Mouse (Mus musculus) heart, embryonic 11.5 days (tissue): ENCODE measurements around the gene Gpat3. TPM values are rescaled to one million over a fixed set of nuclear protein-coding genes. Genes with fewer than 3 reads are reported as not detected.
A peak's percentile ranks its signal among the peaks of the same experiment; 100 is the strongest.

Experiments
- ATAC-seq: fragments of 200-750 bp; cut with Nextera tagmentation; replicated peaks from 2 replicates; pipeline ENCODE4 v1.8.0; 2017; ENCODE audit warnings: moderate library complexity; ENCODE audit not compliant: insufficient number of reproducible peaks, low FRiP score, low TSS enrichment
- H3K27ac ChIP-seq: fragments of 300-500 bp; sonication (generic); 2 replicates; pipeline ENCODE4 v1.5.1; 2014; ENCODE audit warnings: mild to moderate bottlenecking, low read depth, low read length
- H3K27me3 ChIP-seq: fragments of 300-500 bp; sonication (generic); 2 replicates; pipeline ENCODE4 v1.6.1; 2014; ENCODE audit warnings: mild to moderate bottlenecking, low read length, mixed read lengths; ENCODE audit not compliant: control insufficient read depth, insufficient read depth
- H3K36me3 ChIP-seq: fragments of 300-500 bp; sonication (generic); 2 replicates; pipeline ENCODE4 v1.6.1; 2014; ENCODE audit warnings: mild to moderate bottlenecking, low read length, moderate library complexity, mixed read lengths; ENCODE audit not compliant: control insufficient read depth, insufficient read depth
- H3K4me1 ChIP-seq: fragments of 300-500 bp; sonication (generic); 2 replicates; pipeline ENCODE4 v1.6.1; 2014; ENCODE audit warnings: low read length; ENCODE audit not compliant: control insufficient read depth, insufficient read depth
- H3K4me2 ChIP-seq: fragments of 300-500 bp; sonication (generic); 2 replicates; pipeline ENCODE4 v1.6.1; 2014; ENCODE audit warnings: mild to moderate bottlenecking, moderate library complexity
- H3K4me3 ChIP-seq: fragments of 300-500 bp; sonication (generic); 2 replicates; pipeline ENCODE4 v1.5.1; 2014; ENCODE audit warnings: low read depth, low read length
- H3K9ac ChIP-seq: fragments of 300-500 bp; sonication (generic); 2 replicates; pipeline ENCODE4 v1.6.1; 2014; ENCODE audit warnings: mild to moderate bottlenecking, low read depth, low read length, moderate library complexity
- H3K9me3 ChIP-seq: fragments of 300-500 bp; sonication (generic); replicated peaks from 2 replicates; pipeline ENCODE4 v1.6.1; 2016; ENCODE audit warnings: low read length; ENCODE audit not compliant: control insufficient read depth
- WGBS: fragments of 180-500 bp; shearing (Covaris S2); extraction: QIAGEN DNeasy Blood & Tissue Kit; methylation state at CpG from one replicate; pipeline ENCODE4 v1.1.7; 2014; ENCODE audit not compliant: insufficient replicate concordance; 5-methylcytosine and 5-hydroxymethylcytosine counted together
- polyA plus RNA-seq: library from polyadenylated mRNA; unstranded; fragments of >200 nt; fragmentation: Nextera tagmentation; extraction: Ambion mirVana; gene quantifications from 2 replicates; pipeline ENCODE4 v1.2.1, GENCODE M21; 2014

Gpat3 gene
- 6.9 and 7.4 TPM in 2 replicates for polyA plus RNA-seq

GRCm38 (mm10) chr5:100845485-100845847 lies at the start of gene Gpat3:
Gene Gpat3 (plus strand): TSS chr5:100845713.
- Histone ChIP-seq H3K36me3 (no peaks in the 10 kb centered on the region), H3K4me1 (peaks cover 4% of the 10 kb centered on the region; the same call in 1 of the 2 replicates), H3K9me3 (peaks cover 4% of the 10 kb centered on the region; the same call in 1 of the 2 replicates), H3K4me2 (peak within 1 kb of the TSS; percentile 79), H3K27me3 (peaks cover 7% of the 10 kb centered on the region; the same call in 1 of the 2 replicates), H3K27ac (peak within 1 kb of the TSS; percentile 93), H3K4me3 (peak within 1 kb of the TSS; percentile 60), H3K9ac (peak within 1 kb of the TSS; percentile 69)
- peak; percentile 32; the same call in 1 of the 2 replicates for ATAC-seq
- 1% methylated on average over 16 of the region's 16 CpGs for WGBS

GRCm38 (mm10) chr5:100798165-100798860 lies 47.2 kb upstream of the Gpat3 start, which contains the start of the genes Helq and Mrps18c:
Gene Helq (minus strand): TSS chr5:100798598.
Gene Mrps18c (plus strand): TSS chr5:100798627.
- Histone ChIP-seq H3K4me3 (peak within 1 kb of the TSS; percentile 87), H3K9ac (peak within 1 kb of the TSS; percentile 84), H3K27me3 (no peaks in the 10 kb centered on the region), H3K27ac (no peak within 1 kb of the TSS), H3K36me3 (peaks cover 11% of the 10 kb centered on the region; the same call in 1 of the 2 replicates), H3K4me2 (peak within 1 kb of the TSS; percentile 97), H3K9me3 (no peaks in the 10 kb centered on the region), H3K4me1 (0 out of 2 replicates have a peak, but pooled peaks cover 2% of the 10 kb centered on the region)
- ATAC-seq = peak; percentile 96
- WGBS = under 1% methylated on average over 67 of the region's 67 CpGs

- Histone ChIP-seq H3K4me1 (0 out of 2 replicates have a peak, but pooled peaks cover 3% of the 10 kb centered on the region), H3K9me3 (no peaks in the 10 kb centered on the region), H3K4me3 (no peak overlapping the region), H3K27ac (no peak overlapping the region), H3K9ac (no peak overlapping the region), H3K36me3 (peaks cover 7% of the 10 kb centered on the region), H3K4me2 (no peak overlapping the region), H3K27me3 (no peaks in the 10 kb centered on the region)
- ATAC-seq = no peak
- WGBS = 77% methylated on average over 4 of the region's 4 CpGs
Measured at GRCm38 (mm10) chr5:100818341-100818740, 27.2 kb upstream of the Gpat3 start.

GRCm38 (mm10) chr5:100819568-100820480 lies 25.7 kb upstream of the Gpat3 start:
- no peak for ATAC-seq
- Histone ChIP-seq H3K9me3 (no peaks in the 10 kb centered on the region), H3K9ac (peak overlapping the region; percentile 99), H3K27ac (peak overlapping the region; percentile 87), H3K4me3 (peak overlapping the region; percentile 83), H3K4me1 (0 out of 2 replicates have a peak, but pooled peaks cover 3% of the 10 kb centered on the region), H3K36me3 (peaks cover 2% of the 10 kb centered on the region; the same call in 1 of the 2 replicates), H3K27me3 (no peaks in the 10 kb centered on the region), H3K4me2 (peak overlapping the region; percentile 93)
- 30% methylated on average over 16 of the region's 16 CpGs for WGBS

GRCm38 (mm10) chr5:100820483-100821184 lies 24.9 kb upstream of the Gpat3 start, which contains the start of gene Abraxas1:
Gene Abraxas1 (minus strand): TSS chr5:100820965.
- peak within 1 kb of the TSS; percentile 83 for H3K4me3 ChIP-seq
- peak; percentile 96 for ATAC-seq
- H3K4me2 ChIP-seq = peak within 1 kb of the TSS; percentile 93
- no peaks in the 10 kb centered on the region for H3K27me3 ChIP-seq
- no peaks in the 10 kb centered on the region for H3K9me3 ChIP-seq
- 0 out of 2 replicates have a peak, but pooled peaks cover 3% of the 10 kb centered on the region for H3K4me1 ChIP-seq
- peaks cover 2% of the 10 kb centered on the region; the same call in 1 of the 2 replicates for H3K36me3 ChIP-seq
- WGBS = under 1% methylated on average over 63 of the region's 63 CpGs
- peak within 1 kb of the TSS; percentile 99 for H3K9ac ChIP-seq
- peak within 1 kb of the TSS; percentile 87 for H3K27ac ChIP-seq

GRCm38 (mm10) chr5:100821375-100821774 lies 24.1 kb upstream of the Gpat3 start:
- Histone ChIP-seq H3K27ac (no peak overlapping the region), H3K9ac (no peak overlapping the region), H3K4me2 (peak overlapping the region; percentile 93), H3K4me3 (no peak overlapping the region), H3K36me3 (no peaks in the 10 kb centered on the region), H3K9me3 (no peaks in the 10 kb centered on the region), H3K4me1 (0 out of 2 replicates have a peak, but pooled peaks cover 3% of the 10 kb centered on the region), H3K27me3 (no peaks in the 10 kb centered on the region)
- no peak for ATAC-seq
- WGBS = 79% methylated on average over 8 of the region's 8 CpGs

GRCm38 (mm10) chr5:100822826-100823225 lies 22.7 kb upstream of the Gpat3 start:
- Histone ChIP-seq H3K9me3 (no peaks in the 10 kb centered on the region), H3K27me3 (no peaks in the 10 kb centered on the region), H3K36me3 (no peaks in the 10 kb centered on the region), H3K27ac (no peak overlapping the region), H3K4me1 (0 out of 2 replicates have a peak, but pooled peaks cover 3% of the 10 kb centered on the region), H3K4me2 (no peak overlapping the region), H3K9ac (no peak overlapping the region), H3K4me3 (no peak overlapping the region)
- ATAC-seq = no peak
- 78% methylated on average over 7 of the region's 7 CpGs for WGBS

GRCm38 (mm10) chr5:100825975-100826374 lies 19.5 kb upstream of the Gpat3 start:
- no peak overlapping the region for H3K4me2 ChIP-seq
- no peak overlapping the region for H3K9ac ChIP-seq
- no peak for ATAC-seq
- no peak overlapping the region for H3K4me3 ChIP-seq
- 21% methylated on average over 2 of the region's 2 CpGs for WGBS
- no peaks in the 10 kb centered on the region for H3K36me3 ChIP-seq
- no peak overlapping the region for H3K27ac ChIP-seq
- H3K9me3 ChIP-seq = no peaks in the 10 kb centered on the region
- no peaks in the 10 kb centered on the region for H3K4me1 ChIP-seq
- H3K27me3 ChIP-seq = no peaks in the 10 kb centered on the region
